Mouse (Mus musculus) heart, postnatal 0 days (tissue): ENCODE measurements around the gene Tcf25.

ENCODE experiments used
- CTCF ChIP-seq: IDR thresholded peaks from 2 replicates; pipeline ENCODE4 v1.5.1; 2016; ENCODE audit warnings: antibody characterized with exemption, control low read depth, low read depth
- EP300 ChIP-seq: IDR thresholded peaks from 2 replicates; pipeline ENCODE4 v1.6.1; 2016; ENCODE audit warnings: antibody characterized with exemption, low read depth

DNA sequence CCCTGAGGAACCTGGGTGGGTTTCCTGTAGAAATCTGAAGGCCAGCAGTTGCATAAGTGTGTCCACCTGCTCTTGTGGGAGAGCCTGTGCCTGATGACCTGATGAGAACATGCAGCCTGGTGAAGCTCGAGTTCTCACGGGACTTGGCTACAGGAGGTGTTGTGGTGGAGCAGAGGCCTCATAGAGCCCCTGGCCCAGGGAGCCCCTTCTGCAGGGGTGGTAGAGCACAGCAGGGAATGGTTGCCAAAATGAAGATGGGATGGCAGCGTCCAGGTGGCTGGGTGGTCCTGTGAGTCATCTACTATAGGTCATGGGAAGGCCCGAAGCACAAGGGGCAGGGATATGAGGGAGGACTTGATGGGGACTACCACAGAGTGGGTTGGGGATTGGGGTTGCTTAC lies 8.2 kb downstream of the Tcf25 start:
- no peak for TF ChIP-seq CTCF
- no peak for TF ChIP-seq EP300
